Mouse (Mus musculus) Muller cell, postnatal 12 days (primary cell): ENCODE measurements around the gene Il21r.

ENCODE experiments used
- DNase-seq: peaks from one replicate; pipeline ENCODE4 v3.0.0-alpha.2; 2015; ENCODE audit errors: inconsistent ontology term

Il21r gene

DNA sequence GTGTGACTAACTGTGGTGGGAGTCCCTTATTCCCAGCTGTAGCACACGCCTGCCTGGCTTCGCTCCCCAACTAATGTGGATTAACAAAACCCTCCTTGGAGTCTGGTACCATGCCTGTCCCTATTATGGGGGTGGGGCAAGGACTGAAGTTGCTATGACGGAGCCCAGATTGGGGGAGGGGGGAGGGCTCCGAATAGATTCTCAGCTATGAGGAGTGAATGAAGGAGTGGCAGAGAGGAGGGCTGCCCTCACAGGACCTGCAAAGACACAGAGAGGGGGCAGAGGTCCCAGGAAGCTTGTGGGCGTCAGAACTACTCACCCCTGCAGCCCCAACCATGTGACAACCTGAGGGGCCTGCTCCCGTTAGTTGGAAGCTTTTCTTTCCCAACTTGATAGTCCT lies 35.1 kb downstream of the Il21r start:
- no peak for DNase-seq

- peak; percentile 62 for DNase-seq
Observed at GRCm38 (mm10) chr7:125638870-125639386, 35.7 kb downstream of the Il21r start.

DNA sequence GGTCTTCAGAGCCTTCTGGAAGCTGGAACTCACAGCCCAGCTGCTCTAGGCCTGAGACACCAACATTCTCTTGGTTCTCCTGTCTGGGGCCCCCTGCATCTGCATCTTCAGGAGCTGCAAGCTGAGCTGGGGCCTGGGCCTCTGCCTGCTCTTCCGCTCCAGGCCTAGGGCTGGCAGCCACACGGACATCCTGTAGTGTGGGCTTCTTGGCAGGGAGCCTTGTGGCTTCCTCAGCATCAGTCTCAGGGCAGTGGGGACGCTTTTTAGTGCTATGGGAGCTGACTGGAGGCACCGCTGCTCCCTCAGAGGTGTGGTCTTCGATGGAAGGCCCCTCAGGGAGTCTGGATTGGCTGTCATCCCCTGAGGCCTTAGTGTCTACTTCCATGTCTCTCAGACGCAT lies 40.7 kb downstream of the Il21r start:
- no peak for DNase-seq

DNA sequence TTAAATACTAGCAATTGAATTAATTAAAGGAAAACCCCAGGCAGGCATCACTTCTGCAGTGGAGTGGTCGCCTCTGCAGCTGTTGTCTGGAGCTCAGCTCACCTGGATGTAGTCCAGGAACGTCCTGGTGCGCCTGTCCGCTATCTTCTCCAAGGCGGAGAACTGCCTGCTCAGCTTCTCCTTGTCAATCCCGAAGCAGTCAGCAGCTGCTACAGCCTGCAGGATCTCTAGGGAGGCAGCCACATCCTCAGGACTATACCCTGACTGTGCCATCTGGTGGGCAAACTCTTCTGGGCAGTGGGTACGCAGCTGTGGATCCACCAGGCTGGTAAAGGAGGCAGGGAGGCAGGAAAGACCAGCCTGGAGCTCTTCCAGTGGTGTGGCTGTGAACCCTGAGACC lies 42.2 kb downstream of the Il21r start:
- no peak for DNase-seq

DNA sequence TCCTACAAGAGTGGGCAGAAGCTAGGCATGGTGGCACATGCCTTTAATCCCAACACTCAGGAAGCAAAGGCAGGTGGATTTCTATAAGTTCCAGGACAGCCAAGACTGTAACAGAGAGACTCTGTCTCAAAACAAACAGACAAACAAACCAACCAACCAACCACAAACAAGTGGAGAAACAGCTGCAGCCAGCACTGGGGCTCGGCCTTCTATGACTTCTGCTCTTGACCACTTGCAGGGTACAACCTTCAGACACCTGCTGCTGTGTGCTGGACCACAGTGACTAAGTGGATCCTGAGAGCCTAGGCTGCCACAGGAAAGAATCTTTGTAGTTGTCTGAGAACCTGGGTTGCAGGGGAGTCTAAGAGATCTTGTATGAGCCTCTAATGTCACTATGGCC lies 45.8 kb downstream of the Il21r start:
- no peak for DNase-seq

- DNase-seq = no peak
Observed at GRCm38 (mm10) chr7:125657511-125657910, 54.3 kb downstream of the Il21r start.

DNA sequence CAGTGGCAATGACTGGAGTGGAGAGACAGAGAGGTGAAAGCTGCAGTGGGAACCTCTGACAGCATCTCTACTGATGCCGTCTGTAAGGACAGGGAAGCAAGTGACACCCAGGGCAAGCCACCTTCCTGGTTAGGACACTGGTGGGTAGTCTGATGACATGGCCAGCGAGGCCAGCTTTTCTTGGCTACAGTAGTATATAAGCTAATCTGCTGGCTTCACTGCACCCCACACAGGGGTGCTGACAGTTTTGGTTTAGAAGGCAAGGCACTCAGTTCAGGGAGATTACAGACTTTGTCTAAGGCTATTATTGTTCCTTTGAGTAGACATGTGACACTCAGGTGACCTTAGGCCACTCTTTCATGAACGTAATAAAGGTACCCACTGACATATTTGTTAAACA lies 60.4 kb downstream of the Il21r start:
- no peak for DNase-seq

- no peak for DNase-seq
Observed at GRCm38 (mm10) chr7:125670865-125671264, 67.6 kb downstream of the Il21r start.

- DNase-seq = no peak
Observed at GRCm38 (mm10) chr7:125671396-125671795, 68.2 kb downstream of the Il21r start.

GRCm38 (mm10) chr7:125674916-125675315 lies 71.7 kb downstream of the Il21r start:
- DNase-seq = peak; percentile 4

DNA sequence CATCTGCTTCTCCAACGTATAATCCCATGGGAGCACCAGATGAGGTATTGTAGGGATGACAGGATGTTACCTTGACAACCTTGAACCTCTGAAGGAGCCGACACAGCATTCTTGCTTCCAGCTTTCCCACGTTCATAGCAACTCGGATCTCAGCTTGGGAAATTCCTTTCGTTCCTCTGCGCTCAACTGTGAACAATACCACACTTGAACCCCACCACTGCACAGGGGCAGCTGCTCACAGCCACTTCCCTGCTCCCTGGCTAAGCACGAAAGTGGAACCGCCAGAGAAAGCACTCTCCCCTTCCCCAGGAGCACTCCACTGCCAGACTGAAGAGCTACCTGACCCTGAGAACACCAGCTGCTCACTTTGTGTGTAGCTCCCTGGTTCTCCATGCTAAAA lies 75.5 kb downstream of the Il21r start:
- DNase-seq = peak; percentile 81

DNA sequence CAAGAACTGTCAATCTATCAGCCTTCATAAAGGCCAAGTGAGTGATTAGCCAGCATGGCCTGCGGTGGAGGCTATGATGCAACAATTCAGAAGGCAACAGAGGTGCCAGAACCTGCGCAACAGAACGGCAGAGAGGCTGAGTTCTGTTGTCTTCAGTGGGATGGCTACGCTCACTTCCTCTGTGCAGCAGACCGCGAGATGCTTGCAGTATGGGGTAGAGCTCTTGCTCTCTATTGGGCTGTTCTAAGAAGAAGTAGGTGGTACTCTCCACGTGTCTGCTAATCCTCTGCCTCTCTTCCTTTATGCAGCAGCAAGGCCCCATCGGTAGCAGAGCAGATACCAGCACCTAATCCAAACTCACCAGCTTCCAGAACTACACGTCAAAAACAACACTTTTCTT lies 76.7 kb downstream of the Il21r start:
- no peak for DNase-seq
